Mouse (Mus musculus): ENCODE results near the gene Fam129b.

The Fam129b gene

DNA sequence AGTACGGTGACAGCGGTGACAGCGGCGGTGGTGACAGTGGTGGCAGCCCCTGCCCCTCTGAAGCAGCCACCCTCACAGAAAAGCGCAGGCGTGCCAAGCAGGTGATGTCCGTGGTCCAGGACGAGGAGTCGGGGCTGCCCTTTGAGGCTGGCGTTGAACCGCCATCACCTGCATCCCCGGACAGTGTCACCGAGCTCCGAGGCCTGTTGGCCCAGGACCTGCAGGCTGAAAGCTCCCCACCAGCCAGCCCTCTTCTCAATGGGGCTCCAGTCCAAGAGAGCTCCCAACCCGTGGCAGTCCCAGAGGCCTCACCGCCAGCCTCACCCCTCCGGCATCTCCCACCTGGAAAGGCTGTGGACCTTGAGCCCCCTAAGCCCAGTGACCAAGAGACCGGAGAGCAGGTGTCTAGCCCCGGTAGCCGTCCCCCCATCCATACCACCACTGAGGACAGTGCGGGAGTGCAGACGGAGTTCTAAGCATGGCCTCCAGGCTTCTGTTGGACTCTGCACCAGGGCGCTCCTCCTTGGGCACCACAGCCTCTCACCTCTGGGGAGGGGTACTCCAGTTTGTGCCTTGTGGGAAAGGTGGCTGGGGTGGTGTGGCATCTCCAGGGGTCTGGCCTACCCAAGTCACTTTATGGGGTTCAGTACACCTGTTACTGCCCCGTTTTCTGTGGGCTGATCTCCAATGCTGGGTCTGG lies 47.8 kb downstream of the Fam129b start:
- DNase-seq (ENCODE audit: low read depth, low spot score), result no peak

DNA sequence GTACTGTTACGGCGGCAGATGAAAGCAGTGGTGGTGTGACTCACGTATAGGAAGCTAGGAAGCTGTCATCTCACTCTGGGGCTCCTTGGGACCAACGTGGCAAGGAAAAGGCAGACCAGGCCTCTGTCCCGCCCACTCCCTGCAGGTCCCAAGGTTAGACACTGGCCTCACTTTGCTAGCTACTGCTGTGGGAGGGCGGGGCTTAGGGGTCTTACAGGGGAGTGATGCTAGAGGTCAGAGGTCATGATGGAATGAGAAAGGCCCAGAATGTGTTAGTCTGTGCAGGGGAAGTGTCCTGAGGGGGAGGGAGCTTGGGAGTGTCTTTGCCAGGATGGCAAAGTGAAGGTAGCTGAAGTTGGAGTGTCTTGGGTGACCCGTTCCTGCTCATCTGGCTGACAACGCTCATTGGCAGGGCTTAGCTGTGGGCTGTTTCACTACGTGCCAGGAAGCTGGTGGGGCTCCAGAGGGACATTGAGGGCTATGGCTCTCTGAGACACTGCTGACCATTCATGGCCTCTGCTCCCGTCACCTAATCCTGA lies 48.5 kb downstream of the Fam129b start:
- DNase-seq (ENCODE audit: low read depth, low spot score), result no peak

DNA sequence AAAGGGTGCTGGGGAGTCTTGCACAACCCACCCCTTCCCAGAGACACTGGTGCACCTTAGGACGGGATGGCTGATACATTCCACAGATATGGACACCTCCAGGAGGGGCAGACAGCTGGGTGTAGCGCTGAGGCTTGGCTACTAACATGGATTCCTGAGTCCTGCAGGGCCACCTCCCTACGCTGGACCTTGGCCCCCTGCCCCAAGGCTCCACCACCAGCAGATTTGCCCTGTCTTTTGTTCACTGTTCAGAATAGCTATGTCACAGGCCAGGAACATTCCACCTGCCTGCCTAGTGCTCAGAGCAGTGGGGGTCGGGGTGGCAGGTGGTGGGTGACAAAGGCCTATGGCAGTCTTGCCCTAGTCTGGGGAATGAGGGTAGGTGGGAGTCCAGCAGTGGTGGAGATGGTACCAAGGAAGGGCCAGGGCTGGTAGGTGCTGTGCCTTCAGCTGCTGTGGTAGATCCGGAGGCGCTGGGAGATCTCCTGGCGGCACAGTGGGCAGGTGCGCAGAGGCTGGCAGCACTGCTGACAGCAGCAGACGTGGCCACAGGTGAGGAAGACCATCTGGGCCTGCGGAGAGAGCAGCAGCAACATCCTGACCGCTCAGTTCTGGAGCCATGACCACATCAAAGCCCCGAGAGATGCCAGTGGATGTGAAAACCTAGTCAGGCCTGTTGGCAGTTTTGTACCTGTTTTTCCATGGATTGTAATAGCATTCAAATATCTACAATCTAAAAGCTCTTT lies 50.6 kb downstream of the Fam129b start:
- DNase-seq (ENCODE audit: low read depth, low spot score), result no peak

DNA sequence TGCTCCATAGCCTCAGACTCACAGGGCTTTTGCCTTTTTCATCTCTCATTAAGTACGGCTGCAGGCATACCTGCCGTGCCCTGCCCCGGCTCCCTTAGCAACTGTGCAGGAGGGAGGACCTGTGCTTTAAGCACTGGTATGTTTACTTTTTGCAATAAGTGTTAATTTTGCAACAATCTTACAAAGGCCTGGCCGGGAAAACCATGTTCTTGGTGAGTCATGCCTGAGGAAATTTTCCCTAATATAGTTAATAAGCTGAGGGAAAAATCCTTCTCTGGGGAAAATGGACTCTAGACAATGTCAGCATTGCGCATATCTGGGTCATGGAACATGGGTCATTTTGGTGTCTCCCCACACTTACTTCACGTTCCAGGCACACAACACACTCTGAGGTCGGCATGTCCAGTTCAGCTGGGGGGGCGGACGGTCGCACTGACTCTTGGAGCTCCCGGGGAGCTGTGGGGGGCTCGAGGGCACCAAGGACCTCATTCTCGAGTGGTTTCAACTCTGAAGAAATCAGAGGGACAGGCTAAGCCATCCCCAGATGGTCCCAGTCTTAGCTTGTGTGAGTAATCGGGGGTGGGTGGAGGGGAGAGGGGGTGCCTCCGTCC lies 51.8 kb downstream of the Fam129b start:
- no peak for DNase-seq (ENCODE audit: low read depth, low spot score)

DNA sequence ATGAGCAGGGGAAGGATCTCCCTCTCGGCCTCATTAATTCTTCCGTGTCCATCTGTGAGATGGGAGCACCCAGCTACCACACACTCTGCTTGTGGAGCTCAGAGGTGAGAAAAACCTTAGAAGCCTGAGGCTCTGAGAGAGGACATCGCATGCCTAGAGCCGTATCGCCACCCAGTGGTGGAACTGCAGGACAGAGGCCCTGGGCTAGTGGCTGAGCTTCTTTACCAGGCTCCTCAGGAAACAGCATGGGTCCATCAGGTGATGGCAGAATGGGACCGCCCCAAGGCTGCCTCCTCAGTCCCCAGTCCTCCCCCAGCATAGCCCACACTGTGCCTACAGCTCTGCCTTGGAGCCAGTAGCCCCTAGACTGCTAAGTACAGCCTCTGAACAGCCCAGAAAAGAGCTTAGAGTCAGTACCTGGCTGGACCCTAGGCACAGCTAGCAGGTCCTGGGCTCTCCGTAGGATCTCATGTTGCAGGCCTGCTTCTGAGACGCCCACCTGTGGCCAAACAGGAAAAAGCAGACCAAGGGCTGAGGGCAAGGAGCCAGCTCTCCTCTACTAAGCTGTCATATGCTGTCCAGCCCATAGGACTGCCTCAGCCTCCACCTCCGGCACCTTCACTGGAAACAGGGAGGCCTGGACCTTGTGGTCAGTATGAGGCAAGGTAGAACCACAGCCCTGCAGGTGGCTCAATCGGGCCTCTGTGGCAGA lies 52.5 kb downstream of the Fam129b start:
- peak; percentile 65 for DNase-seq (ENCODE audit: low read depth, low spot score)

DNA sequence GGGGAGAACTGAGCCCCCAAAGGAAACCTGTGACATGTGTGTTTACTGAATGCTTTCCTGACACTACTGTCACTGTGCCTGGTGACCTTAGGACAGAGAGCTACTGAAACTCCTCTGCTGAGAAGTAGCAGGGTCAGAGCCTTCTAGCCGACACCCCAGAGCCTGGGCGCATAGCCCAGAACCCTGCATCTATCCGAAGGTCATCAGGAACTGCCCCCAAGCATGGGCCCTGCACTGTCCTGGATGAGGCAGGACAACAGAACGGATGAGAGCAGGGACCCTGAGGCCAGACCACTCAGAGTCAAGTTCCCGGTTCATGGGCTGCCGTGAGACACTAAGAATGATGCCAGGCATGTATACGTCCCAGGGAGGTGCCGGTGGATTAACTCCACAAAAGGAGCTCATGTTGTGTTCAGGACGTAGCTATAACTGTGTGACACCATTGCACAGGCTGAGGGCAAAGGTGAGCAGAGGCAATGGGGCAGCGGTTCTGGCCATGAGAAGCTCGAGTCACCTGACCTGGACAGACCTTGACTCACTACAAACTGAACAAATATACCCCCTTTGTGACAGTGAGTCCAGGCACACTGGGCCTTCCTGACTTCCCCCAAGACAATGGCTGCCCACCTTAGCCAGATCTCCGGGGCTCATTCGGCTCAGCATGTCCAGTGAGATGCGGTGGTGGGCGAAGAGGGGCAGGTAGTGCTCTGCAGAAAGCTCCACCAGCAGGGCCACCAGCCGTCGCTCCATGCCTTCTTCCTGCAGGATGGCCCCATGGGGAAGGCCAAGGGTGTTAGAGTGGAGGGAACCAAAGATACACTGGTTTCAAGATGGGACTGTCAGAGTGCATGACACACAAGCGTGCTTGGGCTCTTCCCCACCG lies 53.3 kb downstream of the Fam129b start:
- no peak for DNase-seq (ENCODE audit: low read depth, low spot score)

DNA sequence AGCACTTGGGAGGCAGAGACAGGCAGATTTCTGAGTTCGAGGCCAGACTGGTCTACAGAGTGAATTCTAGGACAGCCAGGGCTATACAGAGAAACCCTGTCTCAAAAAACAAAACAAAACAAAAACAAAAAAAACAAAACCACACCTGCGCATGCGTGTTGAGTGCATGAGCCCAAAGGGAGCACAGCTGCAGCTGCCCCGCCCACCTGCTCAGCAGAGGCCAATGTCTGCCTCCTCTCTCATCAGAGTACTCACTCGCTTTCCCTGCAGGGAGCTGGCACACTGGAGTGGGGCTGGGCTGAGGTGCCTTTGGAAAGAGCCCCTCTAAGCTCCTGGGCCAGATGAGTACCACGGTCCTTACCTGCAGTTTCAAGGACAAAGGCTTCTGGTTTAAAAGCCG lies 55.8 kb downstream of the Fam129b start:
- DNase-seq (ENCODE audit: low read depth, low spot score), result no peak

DNA sequence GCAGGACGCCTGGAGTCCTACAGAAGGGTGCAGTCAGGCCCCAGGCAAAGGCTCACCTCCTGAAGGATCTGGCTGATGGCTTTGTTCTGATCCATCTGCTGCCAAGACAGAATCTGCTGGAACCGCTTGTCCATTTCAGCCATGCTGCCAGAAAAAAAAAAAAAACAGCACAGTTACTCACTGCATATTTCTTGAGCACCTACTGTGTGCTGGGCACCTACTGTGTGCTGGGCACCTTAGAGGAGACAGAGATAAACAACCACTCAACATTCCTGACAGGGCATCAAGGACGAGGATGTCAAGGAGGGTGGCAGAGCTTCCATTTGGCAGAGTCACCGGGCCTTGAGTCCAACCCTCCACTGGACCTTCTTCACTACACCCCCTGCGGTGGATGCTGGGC lies 62.8 kb downstream of the Fam129b start:
- DNase-seq (ENCODE audit: low read depth, low spot score), result no peak

DNA sequence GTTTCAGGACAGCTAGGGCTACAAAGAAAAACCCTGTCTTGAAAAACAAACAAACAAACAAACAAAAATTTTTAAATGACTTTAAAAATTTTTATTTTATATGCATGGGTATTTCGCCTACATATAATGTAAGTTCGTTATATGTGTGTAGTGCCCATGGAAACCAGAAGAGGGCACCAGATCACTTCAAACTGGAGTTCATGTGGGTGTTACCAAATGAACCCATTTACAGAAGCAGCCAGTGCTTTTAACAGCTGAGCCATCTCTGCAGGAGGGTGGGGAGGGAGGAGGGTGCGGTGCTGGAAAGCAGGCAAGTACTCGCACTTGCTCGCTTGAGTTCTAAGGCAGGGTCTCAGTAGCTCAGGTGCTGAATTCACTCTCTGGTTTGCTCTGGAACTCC lies 63.5 kb downstream of the Fam129b start:
- DNase-seq (ENCODE audit: low read depth, low spot score), result peak; percentile 42

DNA sequence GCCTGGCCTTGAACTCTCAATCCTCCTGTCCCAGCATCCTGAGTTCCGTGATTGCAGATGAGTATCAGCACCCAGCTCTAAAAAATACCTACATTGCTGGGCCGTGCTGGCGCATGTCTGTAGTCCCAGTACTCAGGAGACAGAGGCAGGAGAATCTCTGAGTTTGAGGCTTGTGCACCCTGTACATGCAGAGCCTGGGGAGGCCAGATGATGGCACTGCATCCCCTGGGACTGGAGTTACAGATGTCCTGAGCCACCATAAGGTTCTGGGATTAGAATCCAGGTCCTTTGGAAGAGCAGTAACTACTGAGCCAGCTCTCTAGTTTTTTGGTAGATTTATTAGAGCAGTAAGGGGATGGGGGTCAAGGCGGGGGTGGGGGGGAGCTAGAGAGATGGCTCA lies 64.6 kb downstream of the Fam129b start:
- no peak for DNase-seq (ENCODE audit: low read depth, low spot score)

DNA sequence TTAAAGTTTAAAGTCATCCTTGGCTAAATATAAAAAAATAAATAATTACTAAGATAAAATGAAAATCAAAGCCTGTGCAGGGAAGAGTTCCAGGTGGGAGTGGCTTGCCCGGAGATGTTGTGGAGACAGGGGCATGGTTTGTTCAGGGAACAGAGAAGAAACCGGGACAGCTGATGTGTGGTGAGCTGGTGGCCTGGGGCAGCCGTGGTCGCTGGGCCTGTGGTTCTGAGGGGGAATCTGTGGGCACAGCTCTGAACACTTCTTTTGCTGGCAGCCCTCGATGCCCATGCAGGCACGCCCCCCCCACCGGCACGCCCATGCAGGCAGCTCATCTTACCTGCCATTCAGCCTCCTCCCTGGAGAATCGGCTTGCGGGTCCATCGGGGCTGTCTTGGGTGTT lies 71.5 kb downstream of the Fam129b start:
- DNase-seq (ENCODE audit: low read depth, low spot score), result no peak

DNA sequence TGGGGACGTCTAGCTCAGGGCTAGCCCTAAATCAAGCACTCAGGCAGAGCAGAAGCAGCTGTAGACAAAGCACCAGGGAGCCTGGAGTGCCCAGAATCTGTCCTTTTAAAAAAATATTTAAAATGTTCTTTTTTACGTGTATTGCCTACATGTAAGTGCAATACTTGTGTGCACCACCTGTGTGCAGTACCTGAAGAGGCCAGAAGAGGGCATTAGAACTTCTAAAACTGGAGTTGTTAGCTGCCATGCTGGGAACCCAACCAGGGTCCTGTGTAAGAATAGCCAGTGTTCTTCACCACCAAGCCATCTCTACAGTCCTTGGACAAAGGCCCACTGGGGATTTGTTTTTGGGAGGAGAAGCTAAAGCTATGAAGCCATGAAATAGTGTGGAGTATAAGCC lies 78.7 kb downstream of the Fam129b start:
- DNase-seq (ENCODE audit: low read depth, low spot score), result no peak

DNA sequence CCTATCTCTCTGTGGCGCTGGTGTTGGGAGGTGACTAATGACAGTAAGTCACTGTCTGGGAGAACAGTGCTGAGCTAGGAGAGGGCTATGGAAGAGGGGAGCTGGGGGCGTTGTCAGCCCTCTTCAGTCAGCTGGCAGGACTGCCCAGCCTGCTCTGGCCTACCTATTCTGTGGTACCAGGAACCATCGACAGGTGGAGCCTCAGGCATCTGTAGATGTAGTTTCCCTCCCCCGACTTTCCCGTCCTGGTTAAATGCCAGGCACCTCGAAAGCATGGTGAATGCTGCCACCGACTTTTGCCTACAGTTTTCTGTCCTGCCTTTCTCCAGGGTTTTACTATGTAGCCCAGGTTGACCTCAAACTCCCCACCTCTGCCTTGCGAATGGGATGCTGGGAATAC lies 81.4 kb downstream of the Fam129b start:
- DNase-seq (ENCODE audit: low read depth, low spot score), result no peak

DNA sequence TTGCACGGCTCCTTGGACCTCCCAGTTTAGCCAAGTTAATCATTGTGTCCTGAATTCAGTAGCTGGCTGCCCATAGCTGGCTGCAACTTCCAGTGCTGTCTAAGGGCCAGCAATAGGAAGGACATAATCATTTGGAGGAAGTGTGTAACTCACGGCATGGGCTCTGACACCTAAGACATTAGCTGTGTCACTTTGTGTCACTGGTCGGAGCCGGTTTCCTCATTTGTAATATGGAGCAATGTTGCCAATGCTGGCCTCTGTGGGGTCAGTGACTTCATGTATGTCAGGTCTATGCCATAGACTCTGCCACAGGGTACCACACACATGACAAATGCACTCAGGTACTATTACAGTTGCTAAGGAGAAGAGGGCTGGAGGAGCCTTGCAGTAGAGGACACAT lies 84.4 kb downstream of the Fam129b start:
- no peak for DNase-seq (ENCODE audit: low read depth, low spot score)

DNA sequence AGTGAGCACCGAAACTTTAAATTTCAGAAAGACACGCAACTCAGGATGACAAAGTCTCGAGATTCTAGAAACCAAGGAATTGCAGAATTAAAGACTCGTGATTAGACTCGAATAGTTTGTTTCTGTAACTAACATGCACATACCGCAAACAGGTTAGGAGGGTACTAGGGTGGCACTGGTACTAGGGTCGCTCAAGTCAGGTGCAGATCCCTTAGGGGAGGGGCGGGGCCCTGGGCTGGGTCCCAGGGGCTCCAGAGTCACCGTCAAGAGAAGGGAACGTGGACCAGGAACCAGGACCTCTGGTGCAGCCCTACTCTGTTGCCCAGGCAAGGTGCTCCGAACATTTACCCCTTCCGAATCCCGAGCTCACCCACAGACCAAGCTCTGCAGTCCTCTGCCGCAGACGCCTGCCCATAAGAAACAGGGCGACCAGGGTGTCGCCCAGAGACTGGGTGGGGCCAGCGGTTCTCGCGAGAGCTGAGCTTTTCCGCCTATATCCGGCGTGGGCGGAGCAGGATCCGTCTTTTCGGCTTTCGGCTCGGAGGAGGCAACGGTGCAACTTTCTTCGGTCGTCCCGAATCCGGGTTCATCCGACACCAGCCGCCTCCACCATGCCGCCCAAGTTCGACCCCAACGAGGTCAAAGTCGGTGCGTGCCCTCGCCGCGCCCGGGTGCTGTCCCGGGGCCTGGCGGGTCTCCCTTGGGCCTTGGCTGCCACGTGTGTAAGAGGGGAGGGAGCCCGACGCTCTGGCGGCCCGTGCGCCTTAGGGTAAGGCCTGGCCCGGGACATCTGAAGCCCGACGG lies 85.5 kb downstream of the Fam129b start, which contains the start of the genes Rpl12 and Lrsam1:
Gene Rpl12 (plus strand): TSS at position 368 of the 804 bp plus-strand sequence.
Gene Lrsam1 (minus strand): TSS at position 423 of the 804 bp plus-strand sequence.
- peak; percentile 86 for DNase-seq (ENCODE audit: low read depth, low spot score)

DNA sequence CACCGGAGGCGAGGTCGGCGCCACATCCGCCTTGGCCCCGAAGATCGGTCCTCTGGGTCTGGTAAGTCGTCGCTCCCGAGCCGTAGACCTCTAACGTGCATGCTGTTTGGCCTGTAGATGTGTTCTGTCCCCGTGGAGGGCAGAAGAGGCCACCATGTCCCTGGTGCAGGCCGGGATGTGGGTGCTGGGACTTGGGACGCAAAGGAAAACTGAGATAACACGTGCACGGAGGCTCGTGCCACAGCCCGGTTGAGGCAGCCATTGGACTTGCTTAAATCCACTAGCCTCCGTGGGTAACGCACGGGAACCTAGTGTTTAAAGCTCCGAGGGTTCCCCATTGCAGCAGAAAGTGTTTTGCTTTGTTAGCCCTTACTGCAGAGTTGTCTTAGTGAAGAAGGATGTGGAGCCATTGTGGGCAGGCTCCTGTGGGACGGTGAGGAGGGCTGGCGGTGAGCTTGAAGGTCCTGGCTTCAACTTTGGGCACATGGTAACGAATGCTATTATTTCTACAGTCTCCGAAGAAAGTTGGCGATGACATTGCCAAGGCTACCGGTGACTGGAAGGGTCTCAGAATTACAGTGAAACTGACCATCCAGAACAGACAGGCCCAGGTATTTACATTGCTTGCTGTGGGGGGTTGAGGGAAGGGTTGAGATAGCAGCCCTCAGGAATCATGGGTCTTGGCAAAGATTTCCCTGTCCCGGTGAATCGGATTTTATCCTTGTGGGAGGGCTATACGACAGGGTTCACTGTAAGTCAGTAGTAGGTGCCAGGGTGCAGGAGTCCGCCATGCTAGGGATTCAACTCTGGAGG lies 86.4 kb downstream of the Fam129b start:
- no peak for DNase-seq (ENCODE audit: low read depth, low spot score)

DNA sequence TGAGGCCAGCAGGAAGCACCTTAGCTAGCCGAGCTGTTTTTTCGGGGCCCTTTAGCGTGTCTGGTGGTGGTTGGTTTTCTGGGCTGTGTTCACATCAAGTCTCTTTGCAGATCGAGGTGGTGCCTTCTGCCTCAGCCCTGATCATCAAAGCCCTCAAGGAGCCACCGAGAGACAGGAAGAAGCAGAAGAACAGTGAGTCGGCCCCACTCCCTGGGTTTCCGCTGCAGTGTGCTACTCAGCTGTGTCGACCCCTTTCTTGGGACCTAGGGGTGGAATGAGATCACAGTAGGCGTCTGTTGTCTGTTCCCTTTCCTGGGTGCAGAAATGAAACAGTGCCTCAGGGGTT lies 86.9 kb downstream of the Fam129b start:
- DNase-seq (ENCODE audit: low read depth, low spot score), result no peak

DNA sequence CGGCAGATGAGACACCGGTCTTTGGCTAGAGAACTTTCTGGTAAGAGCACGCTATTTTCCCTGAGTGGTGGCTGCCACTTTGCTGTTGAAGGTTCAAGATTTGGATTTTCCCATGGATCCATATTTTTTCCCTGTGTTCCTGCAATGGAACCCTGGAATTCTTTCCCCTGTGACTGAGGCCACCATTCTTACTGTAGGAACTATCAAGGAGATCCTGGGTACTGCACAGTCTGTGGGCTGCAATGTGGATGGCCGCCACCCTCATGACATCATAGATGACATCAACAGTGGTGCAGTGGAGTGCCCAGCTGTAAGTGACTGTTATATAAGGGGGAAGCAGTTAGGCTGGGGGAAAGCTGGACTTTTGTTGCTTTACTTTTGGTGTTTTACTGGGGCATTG lies 87.6 kb downstream of the Fam129b start:
- DNase-seq (ENCODE audit: low read depth, low spot score), result no peak

DNA sequence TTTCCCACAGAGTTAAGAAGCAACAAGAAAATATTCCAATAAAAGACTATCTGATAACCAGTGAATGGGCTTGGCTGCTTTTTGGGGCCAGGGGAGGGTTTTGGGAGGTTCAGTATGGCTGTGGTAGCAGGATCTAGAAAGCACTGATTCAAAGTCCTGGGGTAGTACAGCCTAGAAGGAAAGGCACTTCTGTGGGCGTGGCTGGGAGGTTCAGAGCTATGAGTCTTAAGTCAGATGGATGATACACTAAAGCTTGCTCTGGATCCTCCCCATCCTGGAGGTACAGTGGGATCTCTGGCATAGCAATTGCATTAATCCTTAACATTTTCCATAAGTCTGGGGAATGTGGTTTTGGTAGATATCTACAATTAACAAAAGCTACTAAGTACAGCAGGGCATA lies 88.1 kb downstream of the Fam129b start:
- no peak for DNase-seq (ENCODE audit: low read depth, low spot score)

Measured in embryo, embryonic 11.5 days (tissue).